Mouse (Mus musculus): Measurements from ENCODE around the gene Ccl11. TPM values are rescaled to one million over a fixed set of nuclear protein-coding genes. Genes with fewer than 3 reads are reported as not detected.

Gene Ccl11
- total RNA-seq, 2 experiments from 2014 or later = 0.34 to 0.62 TPM

Other genes with a start within 250 kb of the Ccl11 start
- gene 5530401A14Rik, start 197.2 kb upstream of the Ccl11 start, total RNA-seq (2021) = under 1 TPM; 0.09 TPM
- gene Asic2, start 89.4 kb upstream of the Ccl11 start, total RNA-seq (2021) = 10 to 100 TPM; 78.0 to 80.2 TPM
- gene Ccl2, start 22.3 kb upstream of the Ccl11 start, total RNA-seq (2021) = not detected
- not detected for gene Gm17268, start 19.3 kb upstream of the Ccl11 start, total RNA-seq (2021)
- gene Ccl7, start 12.1 kb upstream of the Ccl11 start, total RNA-seq (2021) = not detected
- not detected for gene Ccl12, start 44.0 kb downstream of the Ccl11 start, total RNA-seq (2021)
- not detected for gene Ccl8, start 57.4 kb downstream of the Ccl11 start, total RNA-seq (2021)
- gene Ccl1, start 247.9 kb downstream of the Ccl11 start, total RNA-seq (2021) = not detected

Data from left cerebral cortex, postnatal 25 days (tissue).